Mouse (Mus musculus) heart, postnatal 0 days (tissue): ENCODE measurements around the gene Ddx46. TPM values are rescaled to one million over a fixed set of nuclear protein-coding genes. Genes with fewer than 3 reads are reported as not detected.

Experiments used
- ATAC-seq: fragments of 200-750 bp; cut with Nextera tagmentation; 2 replicates; pipeline ENCODE4 v1.8.0; 2017; ENCODE audit warnings: low read depth, moderate number of reproducible peaks, moderate library complexity; ENCODE audit not compliant: insufficient read depth
- DNase-seq: peaks from one replicate; pipeline ENCODE4 v3.0.0-alpha.2; 2016; ENCODE audit warnings: low spot score
- H3K27ac ChIP-seq: fragments of 300-500 bp; sonication (generic); 2 replicates; pipeline ENCODE4 v1.5.1; 2014; ENCODE audit warnings: low read depth, mild to moderate bottlenecking
- H3K27me3 ChIP-seq: fragments of 300-500 bp; sonication (generic); 2 replicates; pipeline ENCODE4 v1.6.1; 2014; ENCODE audit warnings: low read length, mixed read lengths; ENCODE audit not compliant: control insufficient read depth, insufficient read depth
- H3K36me3 ChIP-seq: fragments of 300-500 bp; sonication (generic); replicated peaks from 2 replicates; pipeline ENCODE4 v1.6.1; 2014; ENCODE audit warnings: low read length, mixed read lengths; ENCODE audit not compliant: control insufficient read depth, insufficient read depth
- H3K4me1 ChIP-seq: fragments of 300-500 bp; sonication (generic); 2 replicates; pipeline ENCODE4 v1.6.1; 2014; ENCODE audit warnings: antibody characterized with exemption; ENCODE audit not compliant: control insufficient read depth, insufficient read depth
- H3K4me2 ChIP-seq: fragments of 300-500 bp; sonication (generic); 2 replicates; pipeline ENCODE4 v1.6.1; 2014; ENCODE audit warnings: low read depth, mild to moderate bottlenecking, low read length, moderate library complexity
- H3K4me3 ChIP-seq: fragments of 300-500 bp; sonication (generic); 2 replicates; pipeline ENCODE4 v1.5.1; 2014; ENCODE audit warnings: low read depth, low read length
- H3K9ac ChIP-seq: fragments of 300-500 bp; sonication (generic); replicated peaks from 2 replicates; pipeline ENCODE4 v1.6.1; 2014; ENCODE audit warnings: low read depth, low read length, mixed read lengths
- H3K9me3 ChIP-seq: fragments of 300-500 bp; sonication (generic); replicated peaks from 2 replicates; pipeline ENCODE4 v1.6.1; 2016; ENCODE audit warnings: low read length; ENCODE audit not compliant: control insufficient read depth
- CTCF ChIP-seq: IDR thresholded peaks from 2 replicates; pipeline ENCODE4 v1.5.1; 2016; ENCODE audit warnings: antibody characterized with exemption, control low read depth, low read depth
- EP300 ChIP-seq: IDR thresholded peaks from 2 replicates; pipeline ENCODE4 v1.6.1; 2016; ENCODE audit warnings: antibody characterized with exemption, low read depth
- WGBS: fragments of 180-500 bp; shearing (Covaris S2); extraction: QIAGEN DNeasy Blood & Tissue Kit; methylation state at CpG from one replicate; pipeline ENCODE4 v1.1.7; 2014; 5-methylcytosine and 5-hydroxymethylcytosine counted together
- polyA plus RNA-seq: library from polyadenylated mRNA; unstranded; fragments of >200 nt; fragmentation: Nextera tagmentation; extraction: Ambion mirVana; gene quantifications from 2 replicates; pipeline ENCODE4 v1.2.1, GENCODE M21; 2015
- total RNA-seq: library from RNA; depleted of rRNA; stranded (reverse); fragments of >200 nt; gene quantifications from 2 replicates; pipeline ENCODE4 v1.2.3, GENCODE M21; 2014; ENCODE audit warnings: low replicate concordance

Ddx46 gene
- total and polyA plus RNA-seq, 2 experiments from 2014 or later, result 10.6 to 14.3 TPM

DNA sequence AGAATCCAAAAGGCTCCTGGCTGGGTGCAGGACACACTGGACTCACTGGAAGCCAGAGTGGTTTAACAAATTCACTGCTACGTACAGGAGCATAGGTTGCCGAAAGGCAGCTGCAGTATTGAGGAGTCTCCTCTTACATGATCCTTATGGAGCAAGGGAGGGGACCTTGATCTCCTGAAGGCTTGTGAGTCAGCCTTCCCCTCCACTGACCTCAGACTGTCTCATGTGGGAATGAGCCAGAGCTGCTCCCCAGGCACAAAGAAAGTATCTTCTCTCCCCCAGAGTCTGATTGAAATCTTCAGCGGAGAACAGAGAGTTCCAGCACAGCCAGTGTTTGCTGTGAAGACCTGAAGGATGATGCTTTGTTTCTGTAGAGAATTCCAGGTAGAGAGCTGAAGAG lies 48.8 kb downstream of the Ddx46 start:
- H3K4me2 ChIP-seq, result no peak overlapping the region
- no peak overlapping the region for H3K9ac ChIP-seq
- DNase-seq, result no peak
- no peaks in the 10 kb centered on the region for H3K27me3 ChIP-seq
- H3K27ac ChIP-seq, result no peak overlapping the region
- no peak overlapping the region for H3K4me3 ChIP-seq
- TF ChIP-seq EP300, result no peak
- no peak for TF ChIP-seq CTCF
- no peaks in the 10 kb centered on the region for H3K9me3 ChIP-seq
- peaks cover 20% of the 10 kb centered on the region for H3K36me3 ChIP-seq
- no peak for ATAC-seq
- H3K4me1 ChIP-seq, result no peaks in the 10 kb centered on the region
- WGBS, result 68% methylated on average over 3 of the region's 3 CpGs

DNA sequence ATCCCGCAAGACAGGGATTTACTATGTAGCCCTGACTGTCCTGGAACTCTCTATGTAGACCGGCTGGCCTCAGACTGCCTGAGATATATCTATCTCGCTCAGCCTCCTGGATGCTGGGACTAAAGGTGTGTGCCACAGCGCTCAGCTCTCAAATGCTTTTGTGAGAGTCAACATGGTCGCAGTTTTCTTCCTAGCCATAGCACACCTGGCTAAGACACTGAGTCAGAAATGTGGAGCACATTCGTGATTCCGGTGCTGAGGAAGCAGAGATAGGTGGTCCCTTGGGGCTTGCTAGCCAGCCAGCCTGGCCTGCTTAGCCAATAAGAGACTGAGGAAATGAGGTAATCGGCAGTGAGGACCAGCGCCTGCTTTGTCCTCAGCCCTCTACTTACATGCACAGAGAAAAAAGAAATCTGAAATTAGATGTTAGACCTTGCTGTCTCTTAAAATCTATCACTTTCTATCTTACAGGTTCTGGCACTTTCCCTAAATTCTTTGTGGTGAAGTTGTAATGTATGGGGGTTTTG lies 51.3 kb downstream of the Ddx46 start:
- H3K9ac ChIP-seq, result no peak overlapping the region
- no peak overlapping the region for H3K27ac ChIP-seq
- no peaks in the 10 kb centered on the region for H3K4me1 ChIP-seq
- 54% methylated on average over 9 of the region's 9 CpGs for WGBS
- H3K4me2 ChIP-seq, result no peak overlapping the region
- DNase-seq (peak; percentile 54), ATAC-seq (peak; percentile 47; the same call in 1 of the 2 replicates)
- H3K27me3 ChIP-seq, result no peaks in the 10 kb centered on the region
- TF ChIP-seq CTCF, result no peak
- no peak for TF ChIP-seq EP300
- no peaks in the 10 kb centered on the region for H3K9me3 ChIP-seq
- H3K4me3 ChIP-seq, result no peak overlapping the region
- H3K36me3 ChIP-seq, result no peaks in the 10 kb centered on the region; the same call in 1 of the 2 replicates

DNA sequence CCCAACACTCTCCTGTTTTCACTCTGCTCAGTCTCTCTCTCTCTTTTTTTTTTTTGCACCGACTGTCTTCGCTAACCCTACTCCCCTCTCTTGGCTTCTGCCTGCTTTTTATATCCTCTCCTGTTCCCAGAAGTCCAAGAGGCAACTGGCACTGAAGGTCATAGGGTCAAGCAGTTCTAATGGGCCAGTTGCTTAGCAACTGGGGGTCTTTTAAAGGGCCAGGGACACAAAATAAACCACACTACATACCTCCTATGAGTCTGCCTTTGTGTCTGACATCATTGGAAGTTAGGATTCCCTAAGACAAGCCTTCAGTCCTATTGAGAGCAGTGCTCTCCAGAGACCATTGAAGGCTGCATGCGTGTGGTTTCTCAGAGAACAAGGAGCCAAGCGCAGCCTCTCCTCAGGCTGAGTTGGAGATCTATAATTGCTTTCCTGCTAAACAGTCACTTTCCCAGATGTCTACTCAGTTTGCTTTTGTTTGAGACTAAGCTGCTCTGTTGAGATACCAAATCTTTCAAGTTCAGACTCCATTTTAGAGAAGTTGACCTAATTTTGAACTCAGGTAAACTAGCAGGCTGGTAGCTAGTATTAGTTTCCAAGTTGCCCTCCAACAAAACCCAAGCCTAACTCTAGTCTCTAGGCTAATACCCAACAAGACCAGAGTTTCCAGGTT lies 53.2 kb downstream of the Ddx46 start:
- no peak for DNase-seq
- no peaks in the 10 kb centered on the region for H3K36me3 ChIP-seq
- H3K9ac ChIP-seq, result no peak overlapping the region
- no peaks in the 10 kb centered on the region for H3K9me3 ChIP-seq
- WGBS, result 53% methylated on average over 4 of the region's 4 CpGs
- ATAC-seq, result no peak
- H3K4me2 ChIP-seq, result no peak overlapping the region
- no peak overlapping the region for H3K27ac ChIP-seq
- no peaks in the 10 kb centered on the region for H3K4me1 ChIP-seq
- TF ChIP-seq CTCF (no peak), EP300 (no peak)
- H3K27me3 ChIP-seq, result no peaks in the 10 kb centered on the region
- H3K4me3 ChIP-seq, result no peak overlapping the region

DNA sequence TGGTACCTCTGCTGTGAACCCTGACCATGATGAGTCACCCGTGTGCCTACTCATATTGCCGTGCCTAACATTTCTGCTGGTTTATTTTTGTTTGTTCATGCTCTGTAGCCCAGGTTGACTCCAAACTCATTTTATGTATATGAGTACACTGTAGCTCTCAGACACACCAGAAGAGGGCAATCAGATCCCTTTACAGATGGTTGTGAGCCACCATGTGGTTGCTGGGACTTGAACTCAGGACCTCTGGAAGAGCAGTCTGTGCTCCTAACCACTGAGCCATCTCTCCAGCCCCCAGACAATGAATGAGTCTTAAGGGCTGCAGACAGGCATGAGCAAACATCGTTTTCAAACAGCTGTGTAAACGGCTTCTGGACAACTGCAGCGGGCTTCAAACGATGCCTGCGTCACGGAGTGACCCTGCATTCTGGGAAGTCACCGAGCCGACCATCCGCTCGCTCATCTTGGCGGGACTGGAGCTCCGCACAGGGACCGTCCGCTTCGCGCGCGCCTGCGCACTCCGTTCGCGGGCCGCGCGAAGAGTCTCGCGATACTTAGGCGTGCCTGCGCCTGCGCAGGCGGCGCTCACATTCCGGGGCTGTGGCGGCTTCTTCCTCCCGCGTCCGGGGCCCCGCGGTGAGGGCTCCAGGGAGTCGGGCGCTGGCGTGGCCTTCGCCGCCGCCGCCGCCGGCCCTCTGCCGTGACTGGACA lies 57.9 kb downstream of the Ddx46 start, which contains the start of gene B230219D22Rik:
B230219D22Rik (plus strand) TSS at position 590 of the 708 bp plus-strand sequence.
- Histone ChIP-seq H3K4me1 (peaks cover 22% of the 10 kb centered on the region), H3K27me3 (no peaks in the 10 kb centered on the region), H3K27ac (peak within 1 kb of the TSS; percentile 98), H3K9me3 (no peaks in the 10 kb centered on the region), H3K9ac (peak within 1 kb of the TSS; percentile 99), H3K4me2 (peak within 1 kb of the TSS; percentile 67), H3K36me3 (no peaks in the 10 kb centered on the region), H3K4me3 (peak within 1 kb of the TSS; percentile 97)
- TF ChIP-seq CTCF (no peak; the same call in 1 of the 2 replicates), EP300 (peak; percentile 83)
- 2% methylated on average over 49 of the region's 51 CpGs for WGBS
- peak; percentile 93 for DNase-seq
- peak; percentile 98 for ATAC-seq

DNA sequence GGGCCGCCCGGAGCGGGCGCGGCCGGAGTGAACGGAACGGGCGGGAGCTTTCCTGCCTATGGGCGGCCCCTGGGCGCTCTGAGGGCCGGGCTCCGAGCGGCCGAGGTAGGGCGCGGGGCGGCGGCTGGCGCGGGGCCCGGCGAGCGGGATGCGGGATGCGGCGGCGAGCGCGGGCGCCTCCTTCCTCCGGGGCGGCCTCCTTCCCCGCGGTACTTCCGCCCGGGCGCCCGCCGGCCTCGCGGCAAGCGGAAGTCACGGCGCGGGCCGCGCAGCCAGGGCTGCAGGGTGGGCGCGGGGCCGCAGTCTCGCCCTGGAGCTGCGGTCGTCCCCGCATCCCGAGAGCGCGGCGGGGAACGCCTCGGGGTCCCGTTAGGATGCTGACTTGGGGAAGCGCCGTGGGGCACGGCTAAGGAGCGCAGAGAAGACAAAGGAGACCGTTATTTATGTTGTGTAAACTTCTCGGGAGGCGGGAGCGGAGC lies 58.5 kb downstream of the Ddx46 start:
- peak overlapping the region; percentile 99 for H3K9ac ChIP-seq
- ATAC-seq, result peak; percentile 65
- peak overlapping the region; percentile 98 for H3K27ac ChIP-seq
- H3K36me3 ChIP-seq, result peaks cover 2% of the 10 kb centered on the region; the same call in 1 of the 2 replicates
- peaks cover 22% of the 10 kb centered on the region for H3K4me1 ChIP-seq
- under 1% methylated on average over 51 of the region's 70 CpGs for WGBS
- no peak for TF ChIP-seq EP300
- no peak for TF ChIP-seq CTCF
- H3K9me3 ChIP-seq, result no peaks in the 10 kb centered on the region
- H3K4me2 ChIP-seq, result peak overlapping the region; percentile 67
- H3K27me3 ChIP-seq, result no peaks in the 10 kb centered on the region
- peak; percentile 24 for DNase-seq
- H3K4me3 ChIP-seq, result peak overlapping the region; percentile 97
